Mouse (Mus musculus) layer of hippocampus, postnatal 10 days (tissue): ENCODE data around the gene Prokr1. TPM values are rescaled to one million over a fixed set of nuclear protein-coding genes. Genes with fewer than 3 reads are reported as not detected.
"Not testable (repeated sequence)": the region's sequence is repeated elsewhere in the genome, so short reads cannot be mapped to it uniquely, and the experiment has no call there.

Source experiments
- DNase-seq, 2 experiments: peaks; one replicate each; pipeline ENCODE4 v3.0.0; 2021; ENCODE audit warnings: low spot score in 2 of 2
- total RNA-seq, 2 experiments: library from RNA; stranded (reverse); gene quantifications; 2 replicates each; pipeline ENCODE4 v1.2.3; 2021

The Prokr1 gene
- total RNA-seq, 2 experiments from 2014 or later, result 0.59 to 1.1 TPM

- not testable (repeated sequence) for DNase-seq
Observed at GRCm38 (mm10) chr6:87571863-87572262, 18.7 kb downstream of the Prokr1 start.

GRCm38 (mm10) chr6:87567686-87568593 is 22.6 kb downstream of the Prokr1 start:
- DNase-seq, result no peak

- DNase-seq, result no peak
Observed at GRCm38 (mm10) chr6:87565166-87565565, 25.4 kb downstream of the Prokr1 start.

- DNase-seq, result no peak
Observed at GRCm38 (mm10) chr6:87564356-87564755, 26.2 kb downstream of the Prokr1 start.

- DNase-seq, result no peak
Observed at GRCm38 (mm10) chr6:87553724-87554123, 36.8 kb downstream of the Prokr1 start.

- peak in 1 of 2 experiments; percentile 19 for DNase-seq
Observed at GRCm38 (mm10) chr6:87552054-87552807, 38.3 kb downstream of the Prokr1 start.

GRCm38 (mm10) chr6:87547836-87548235 is 42.7 kb downstream of the Prokr1 start:
- DNase-seq, result no peak

- DNase-seq, result no peak
Observed at GRCm38 (mm10) chr6:87547431-87547830, 43.1 kb downstream of the Prokr1 start.

- DNase-seq, result no peak
Observed at GRCm38 (mm10) chr6:87545331-87546217, 45.0 kb downstream of the Prokr1 start.

- no peak for DNase-seq
Observed at GRCm38 (mm10) chr6:87542027-87542426, 48.5 kb downstream of the Prokr1 start.

- no peak for DNase-seq
Observed at GRCm38 (mm10) chr6:87541171-87541571, 49.4 kb downstream of the Prokr1 start.

- no peak for DNase-seq
Observed at GRCm38 (mm10) chr6:87538376-87539270, 51.9 kb downstream of the Prokr1 start.

- DNase-seq, result no peak
Observed at GRCm38 (mm10) chr6:87537678-87538077, 52.9 kb downstream of the Prokr1 start.

- no peak for DNase-seq
Observed at GRCm38 (mm10) chr6:87536270-87536669, 54.3 kb downstream of the Prokr1 start.

- no peak for DNase-seq
Observed at GRCm38 (mm10) chr6:87535651-87536050, 54.9 kb downstream of the Prokr1 start.

- DNase-seq, result no peak
Observed at GRCm38 (mm10) chr6:87534855-87535575, 55.5 kb downstream of the Prokr1 start.

GRCm38 (mm10) chr6:87532953-87533710 is 57.4 kb downstream of the Prokr1 start, which contains the start of gene Arhgap25:
Gene Arhgap25, minus strand, starts transcription at chr6:87533259.
- peak; percentile 38 to 41 for DNase-seq

- DNase-seq, result no peak
Observed at GRCm38 (mm10) chr6:87531456-87532015, 59.0 kb downstream of the Prokr1 start.
